Mouse (Mus musculus) limb, embryonic 12.5 days (tissue): ENCODE data around the gene Neu2. TPM values are rescaled to one million over a fixed set of nuclear protein-coding genes. Genes with fewer than 3 reads are reported as not detected.

Source experiments
- ATAC-seq: fragments of 200-750 bp; cut with Nextera tagmentation; 2 replicates; pipeline ENCODE4 v1.8.0; 2017; ENCODE audit warnings: low read depth, moderate TSS enrichment; ENCODE audit not compliant: insufficient number of reproducible peaks, insufficient read depth, low FRiP score, low TSS enrichment
- H3K27ac ChIP-seq: fragments of 300-500 bp; sonication (generic); 2 replicates; pipeline ENCODE4 v1.5.1; 2016; ENCODE audit warnings: mild to moderate bottlenecking, moderate library complexity
- H3K27me3 ChIP-seq: fragments of 300-500 bp; sonication (generic); 2 replicates; pipeline ENCODE4 v1.6.1; 2016; ENCODE audit warnings: mild to moderate bottlenecking, moderate library complexity
- H3K36me3 ChIP-seq: fragments of 300-500 bp; sonication (generic); 2 replicates; pipeline ENCODE4 v1.6.1; 2016; ENCODE audit warnings: mild to moderate bottlenecking, moderate library complexity
- H3K4me1 ChIP-seq: fragments of 300-500 bp; sonication (generic); replicated peaks from 2 replicates; pipeline ENCODE4 v1.6.1; 2016
- H3K4me2 ChIP-seq: fragments of 300-500 bp; sonication (generic); 2 replicates; pipeline ENCODE4 v1.6.1; 2016; ENCODE audit warnings: mild to moderate bottlenecking, moderate library complexity
- H3K4me3 ChIP-seq: fragments of 300-500 bp; sonication (generic); replicated peaks from 2 replicates; pipeline ENCODE4 v1.5.1; 2016; ENCODE audit warnings: mild to moderate bottlenecking
- H3K9ac ChIP-seq: fragments of 300-500 bp; sonication (generic); replicated peaks from 2 replicates; pipeline ENCODE4 v1.6.1; 2016; ENCODE audit warnings: mild to moderate bottlenecking, moderate library complexity
- H3K9me3 ChIP-seq: fragments of 300-500 bp; sonication (generic); 2 replicates; pipeline ENCODE4 v1.6.1; 2016; ENCODE audit warnings: mild to moderate bottlenecking, moderate library complexity
- WGBS: fragments of 180-500 bp; shearing (Covaris S2); methylation state at CpG from one replicate; pipeline ENCODE4 v1.1.7; 2016; 5-methylcytosine and 5-hydroxymethylcytosine counted together
- polyA plus RNA-seq: library from polyadenylated mRNA; unstranded; fragments of >200 nt; fragmentation: Nextera tagmentation; extraction: Ambion mirVana; gene quantifications from 2 replicates; pipeline ENCODE4 v1.2.1, GENCODE M21; 2016

The Neu2 gene
- polyA plus RNA-seq, 1 experiment from 2014 or later, result 0.18 TPM

DNA sequence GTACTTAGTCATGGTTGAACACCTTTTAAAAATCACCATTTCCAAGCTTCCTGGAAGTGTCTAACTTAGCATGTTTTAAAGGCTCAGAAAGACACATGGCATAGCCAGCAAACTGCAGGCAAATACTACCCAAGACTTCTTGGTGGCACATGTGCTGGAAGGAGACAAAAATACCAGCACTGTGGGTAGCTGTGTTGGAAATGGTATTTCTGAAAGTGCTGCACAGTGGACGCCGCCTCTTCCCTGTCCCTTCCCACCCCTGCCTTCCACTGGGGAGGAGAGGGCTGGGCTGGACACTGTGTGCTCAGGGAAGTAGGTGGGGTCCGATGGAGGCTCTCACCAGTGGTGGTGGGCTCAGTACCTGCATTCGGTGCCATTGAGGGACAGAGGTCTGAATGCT is 4.2 kb upstream of the Neu2 start:
- Histone ChIP-seq H3K27ac (no peak overlapping the region), H3K4me3 (no peak overlapping the region), H3K9ac (no peak overlapping the region), H3K9me3 (no peaks in the 10 kb centered on the region), H3K36me3 (no peaks in the 10 kb centered on the region), H3K4me1 (peaks cover 13% of the 10 kb centered on the region), H3K4me2 (no peak overlapping the region), H3K27me3 (peaks cover 55% of the 10 kb centered on the region)
- ATAC-seq, result no peak
- WGBS, result 94% methylated on average over 4 of the region's 4 CpGs

- Histone ChIP-seq H3K4me1 (peaks cover 16% of the 10 kb centered on the region), H3K27ac (no peak overlapping the region), H3K36me3 (no peaks in the 10 kb centered on the region), H3K9me3 (no peaks in the 10 kb centered on the region), H3K9ac (no peak overlapping the region), H3K4me3 (no peak overlapping the region), H3K4me2 (no peak overlapping the region), H3K27me3 (peaks cover 77% of the 10 kb centered on the region)
- no peak for ATAC-seq
- 58% methylated on average over 6 of the region's 6 CpGs for WGBS
These were observed 1.8 kb upstream of the Neu2 start for GRCm38 (mm10) chr1:87507857-87508256.

- peaks cover 73% of the 10 kb centered on the region for H3K27me3 ChIP-seq
- H3K36me3 ChIP-seq, result no peaks in the 10 kb centered on the region
- peak overlapping the region; percentile 99 for H3K4me2 ChIP-seq
- peak overlapping the region; percentile 64; the same call in 1 of the 2 replicates for H3K9ac ChIP-seq
- H3K4me3 ChIP-seq, result peak overlapping the region; percentile 72
- H3K9me3 ChIP-seq, result no peaks in the 10 kb centered on the region
- H3K4me1 ChIP-seq, result peaks cover 16% of the 10 kb centered on the region
- WGBS, result 17% methylated on average over 26 of the region's 26 CpGs
- no peak for ATAC-seq
- H3K27ac ChIP-seq, result no peak overlapping the region
These were observed 813 bp upstream of the Neu2 start for GRCm38 (mm10) chr1:87508591-87509560.

DNA sequence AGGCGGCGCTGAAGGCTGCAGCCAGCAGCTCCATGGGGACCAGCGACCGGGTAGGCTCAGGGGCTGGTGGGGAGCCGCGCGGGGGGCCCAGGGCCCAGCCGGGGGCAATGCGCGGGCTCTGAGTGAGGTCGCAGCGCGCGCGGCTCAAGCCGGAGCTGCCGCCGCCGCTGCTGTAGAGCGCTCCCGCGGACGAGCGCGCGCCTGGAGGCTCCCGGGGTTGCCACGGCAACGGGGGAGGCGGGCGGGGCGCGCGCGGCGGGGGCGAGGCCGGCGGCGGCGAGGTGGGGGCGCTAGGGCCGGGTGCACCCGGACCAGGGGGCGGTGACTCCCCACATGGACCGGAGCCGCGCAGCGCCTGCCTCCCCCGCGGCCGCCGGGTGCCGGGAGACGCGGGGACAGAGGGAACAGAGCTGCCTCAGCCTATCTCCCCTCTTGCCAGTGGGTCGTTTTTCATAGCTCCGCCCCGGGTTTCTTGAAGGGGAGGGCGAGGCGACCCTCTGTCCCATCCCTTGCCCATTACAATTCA is 540 bp downstream of the Neu2 start:
- WGBS, result under 1% methylated on average over 60 of the region's 61 CpGs
- Histone ChIP-seq H3K9ac (peak overlapping the region; percentile 64), H3K36me3 (no peaks in the 10 kb centered on the region), H3K27me3 (peaks cover 64% of the 10 kb centered on the region), H3K9me3 (no peaks in the 10 kb centered on the region), H3K4me1 (peaks cover 16% of the 10 kb centered on the region), H3K4me2 (peak overlapping the region; percentile 99), H3K27ac (no peak overlapping the region), H3K4me3 (peak overlapping the region; percentile 72)
- peak; percentile 78 for ATAC-seq

GRCm38 (mm10) chr1:87510845-87511244 is 1.2 kb downstream of the Neu2 start:
- peak overlapping the region; percentile 99 for H3K4me2 ChIP-seq
- H3K4me1 ChIP-seq, result peaks cover 16% of the 10 kb centered on the region
- WGBS, result 28% methylated on average over 5 of the region's 5 CpGs
- no peak overlapping the region for H3K27ac ChIP-seq
- no peaks in the 10 kb centered on the region for H3K36me3 ChIP-seq
- H3K9ac ChIP-seq, result no peak overlapping the region
- H3K27me3 ChIP-seq, result peaks cover 60% of the 10 kb centered on the region
- ATAC-seq, result no peak
- no peaks in the 10 kb centered on the region for H3K9me3 ChIP-seq
- H3K4me3 ChIP-seq, result peak overlapping the region; percentile 72

DNA sequence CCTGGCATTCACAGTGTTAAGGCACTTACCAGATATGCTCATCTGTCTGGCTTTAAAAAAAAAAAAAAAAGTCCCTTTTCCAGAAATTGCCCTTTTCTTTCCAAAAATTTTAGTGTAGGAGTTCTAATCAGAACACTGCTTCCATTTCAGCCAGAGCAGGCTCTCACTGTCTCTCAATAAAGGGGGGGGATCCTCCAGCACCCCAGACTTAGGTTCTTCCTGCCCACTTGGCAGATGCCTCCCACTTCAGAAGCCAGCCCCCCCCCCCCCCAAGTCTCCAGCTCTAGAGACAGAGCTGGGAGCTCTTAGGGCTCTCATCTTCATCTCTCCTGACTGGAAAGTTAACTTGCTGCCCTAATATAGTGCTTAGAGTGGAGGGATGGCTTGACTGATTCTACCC is 10.8 kb downstream of the Neu2 start:
- Histone ChIP-seq H3K4me3 (no peak overlapping the region), H3K9ac (peak overlapping the region; percentile 23; the same call in 1 of the 2 replicates), H3K4me2 (no peak overlapping the region), H3K9me3 (no peaks in the 10 kb centered on the region), H3K27me3 (no peaks in the 10 kb centered on the region; the same call in 1 of the 2 replicates), H3K36me3 (no peaks in the 10 kb centered on the region), H3K27ac (no peak overlapping the region), H3K4me1 (0 out of 2 replicates have a peak, but pooled peaks cover 3% of the 10 kb centered on the region)
- ATAC-seq, result no peak

- H3K27me3 ChIP-seq, result no peaks in the 10 kb centered on the region; the same call in 1 of the 2 replicates
- no peak for ATAC-seq
- no peak overlapping the region for H3K4me2 ChIP-seq
- no peaks in the 10 kb centered on the region for H3K36me3 ChIP-seq
- no peak overlapping the region for H3K9ac ChIP-seq
- 0 out of 2 replicates have a peak, but pooled peaks cover 3% of the 10 kb centered on the region for H3K4me1 ChIP-seq
- no peak overlapping the region for H3K4me3 ChIP-seq
- no peak overlapping the region for H3K27ac ChIP-seq
- H3K9me3 ChIP-seq, result no peaks in the 10 kb centered on the region
- WGBS, result 85% methylated on average over 1 of the region's 1 CpGs
These were observed 11.8 kb downstream of the Neu2 start for GRCm38 (mm10) chr1:87521523-87521922.

GRCm38 (mm10) chr1:87525041-87525440 is 15.4 kb downstream of the Neu2 start:
- Histone ChIP-seq H3K27ac (no peak overlapping the region), H3K4me2 (no peak overlapping the region), H3K9ac (no peak overlapping the region), H3K9me3 (no peaks in the 10 kb centered on the region), H3K36me3 (no peaks in the 10 kb centered on the region), H3K4me1 (0 out of 2 replicates have a peak, but pooled peaks cover under 1% of the 10 kb centered on the region), H3K27me3 (no peaks in the 10 kb centered on the region; the same call in 1 of the 2 replicates), H3K4me3 (no peak overlapping the region)
- ATAC-seq, result no peak
- 92% methylated on average over 7 of the region's 7 CpGs for WGBS

DNA sequence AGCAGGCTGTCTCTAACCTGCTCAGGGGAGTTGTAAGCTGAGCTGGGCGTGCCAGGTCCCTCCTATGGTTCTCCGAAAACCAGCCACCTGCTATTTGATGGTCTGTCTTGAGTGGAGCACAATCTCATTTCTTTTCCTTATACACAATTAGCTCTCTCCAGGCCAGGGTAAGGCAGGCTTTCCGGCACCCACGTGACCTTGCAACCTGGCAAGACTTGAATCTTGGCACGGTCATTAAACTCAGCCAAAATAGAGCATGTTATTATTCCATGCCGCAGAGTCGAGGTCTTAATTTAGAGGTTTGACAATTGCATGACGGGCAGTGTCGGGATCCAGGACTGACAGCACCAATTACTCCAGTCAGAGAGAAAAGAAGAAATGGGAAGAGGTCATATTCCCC is 17.5 kb downstream of the Neu2 start:
- Histone ChIP-seq H3K9me3 (no peaks in the 10 kb centered on the region), H3K27me3 (no peaks in the 10 kb centered on the region; the same call in 1 of the 2 replicates), H3K4me2 (no peak overlapping the region), H3K36me3 (no peaks in the 10 kb centered on the region), H3K27ac (no peak overlapping the region), H3K4me1 (no peaks in the 10 kb centered on the region), H3K4me3 (no peak overlapping the region), H3K9ac (no peak overlapping the region)
- no peak for ATAC-seq
- 84% methylated on average over 9 of the region's 9 CpGs for WGBS

- H3K9ac ChIP-seq, result no peak overlapping the region
- no peak for ATAC-seq
- H3K4me3 ChIP-seq, result no peak overlapping the region
- no peaks in the 10 kb centered on the region for H3K4me1 ChIP-seq
- H3K4me2 ChIP-seq, result no peak overlapping the region
- H3K9me3 ChIP-seq, result no peaks in the 10 kb centered on the region
- H3K36me3 ChIP-seq, result no peaks in the 10 kb centered on the region
- 80% methylated on average over 4 of the region's 4 CpGs for WGBS
- H3K27me3 ChIP-seq, result no peaks in the 10 kb centered on the region; the same call in 1 of the 2 replicates
- no peak overlapping the region for H3K27ac ChIP-seq
These were observed 22.7 kb downstream of the Neu2 start for GRCm38 (mm10) chr1:87532346-87532745.

- Histone ChIP-seq H3K4me3 (no peak overlapping the region), H3K36me3 (no peaks in the 10 kb centered on the region), H3K4me2 (no peak overlapping the region), H3K27me3 (no peaks in the 10 kb centered on the region), H3K9me3 (no peaks in the 10 kb centered on the region), H3K4me1 (no peaks in the 10 kb centered on the region), H3K27ac (no peak overlapping the region), H3K9ac (no peak overlapping the region)
- WGBS, result 78% methylated on average over 3 of the region's 3 CpGs
- no peak for ATAC-seq
These were observed 24.4 kb downstream of the Neu2 start for GRCm38 (mm10) chr1:87534118-87534517.
